Mouse (Mus musculus) brain, adult 2 months (tissue): ENCODE results near the gene Bst1.
A peak's percentile ranks its signal among the peaks of the same experiment; 100 is the strongest.

Experiments
- DNase-seq: peaks from one replicate; pipeline ENCODE4 v3.0.0; 2011; ENCODE audit warnings: low read depth, low spot score

The Bst1 gene

GRCm38 (mm10) chr5:43810427-43811062, 8.1 kb upstream of the Bst1 start:
- DNase-seq, result no peak

- peak; percentile 14 for DNase-seq
Measured at GRCm38 (mm10) chr5:43814536-43814935, 4.1 kb upstream of the Bst1 start.

- no peak for DNase-seq
Measured at GRCm38 (mm10) chr5:43815769-43816168, 2.9 kb upstream of the Bst1 start.

- DNase-seq, result no peak
Measured at GRCm38 (mm10) chr5:43820785-43821184, 2.1 kb downstream of the Bst1 start.

- DNase-seq, result no peak
Measured at GRCm38 (mm10) chr5:43821538-43821937, 2.9 kb downstream of the Bst1 start, which contains the start of gene Fbxl5. TSS of gene Fbxl5 (minus strand) at chr5:43821638.

- DNase-seq, result no peak
Measured at GRCm38 (mm10) chr5:43822199-43822598, 3.5 kb downstream of the Bst1 start.

GRCm38 (mm10) chr5:43822824-43823223, 4.1 kb downstream of the Bst1 start:
- DNase-seq, result no peak

GRCm38 (mm10) chr5:43824580-43824979, 5.9 kb downstream of the Bst1 start:
- DNase-seq, result no peak

GRCm38 (mm10) chr5:43826883-43827282, 8.2 kb downstream of the Bst1 start:
- no peak for DNase-seq

- no peak for DNase-seq
Measured at GRCm38 (mm10) chr5:43827366-43827765, 8.7 kb downstream of the Bst1 start.

- peak; percentile 43 for DNase-seq
Measured at GRCm38 (mm10) chr5:43836590-43836989, 17.9 kb downstream of the Bst1 start.

- peak; percentile 57 for DNase-seq
Measured at GRCm38 (mm10) chr5:43837372-43837771, 18.7 kb downstream of the Bst1 start.

- DNase-seq, result peak; percentile 83
Measured at GRCm38 (mm10) chr5:43841144-43842010, 22.7 kb downstream of the Bst1 start.

GRCm38 (mm10) chr5:43842011-43842285, 23.3 kb downstream of the Bst1 start:
- DNase-seq, result peak; percentile 16

- peak; percentile 11 for DNase-seq
Measured at GRCm38 (mm10) chr5:43842576-43843155, 24.0 kb downstream of the Bst1 start.

- no peak for DNase-seq
Measured at GRCm38 (mm10) chr5:43845083-43845482, 26.4 kb downstream of the Bst1 start.

GRCm38 (mm10) chr5:43845646-43846045, 27.0 kb downstream of the Bst1 start:
- DNase-seq, result no peak

GRCm38 (mm10) chr5:43846227-43846626, 27.5 kb downstream of the Bst1 start:
- DNase-seq, result no peak

GRCm38 (mm10) chr5:43847555-43847954, 28.9 kb downstream of the Bst1 start:
- DNase-seq, result no peak

- DNase-seq, result no peak
Measured at GRCm38 (mm10) chr5:43848275-43848674, 29.6 kb downstream of the Bst1 start.

GRCm38 (mm10) chr5:43853096-43853867, 34.6 kb downstream of the Bst1 start:
- no peak for DNase-seq

- DNase-seq, result no peak
Measured at GRCm38 (mm10) chr5:43853868-43854488, 35.3 kb downstream of the Bst1 start.
